Mouse (Mus musculus) cerebellum, adult 2 months (tissue): Measurements from ENCODE around the gene Adamts6.

ENCODE experiments used
- CTCF ChIP-seq: fragments of 200-500 bp; IDR thresholded peaks from 2 replicates; pipeline ENCODE4 v1.5.1; 2011; ENCODE audit warnings: low read depth, mild to moderate bottlenecking, control low read depth, low read length, moderate library complexity, borderline replicate concordance; ENCODE audit not compliant: insufficient read depth
- POLR2A ChIP-seq: fragments of 200-500 bp; IDR thresholded peaks from 2 replicates; pipeline ENCODE4 v1.6.1; 2011; ENCODE audit warnings: low read length, control low read depth, borderline replicate concordance; ENCODE audit not compliant: insufficient read depth

GRCm38 (mm10) chr13:104510766-104511165 lies 223.1 kb downstream of the Adamts6 start:
- TF ChIP-seq CTCF (no peak), POLR2A (no peak)
